Mouse (Mus musculus) frontal cortex, postnatal 14 days (tissue): ENCODE measurements at regions not wholly inside any gene's neighbourhood (a gene's known extent, or its start where the extent isn't known, plus 50 kb on each side); places are given as distances from the start of the nearest gene placed in this dataset.
"Not testable (repeated sequence)": the region's sequence is repeated elsewhere in the genome, so short reads cannot be mapped to it uniquely, and the experiment has no call there.

Experiments
- DNase-seq, 2 experiments: peaks; one replicate each; pipeline ENCODE4 v3.0.0; 2022; ENCODE audit warnings: low spot score in 2 of 2

GRCm38 (mm10) chr12:77090525-77090924 lies 128.5 kb upstream of the Max start:
- no peak for DNase-seq

- no peak for DNase-seq
These were observed 127.8 kb upstream of the Max start for GRCm38 (mm10) chr12:77089624-77090278.

GRCm38 (mm10) chr12:77088452-77088851 lies 126.5 kb upstream of the Max start:
- no peak for DNase-seq

- DNase-seq: not testable (repeated sequence)
These were observed 124.9 kb upstream of the Max start for GRCm38 (mm10) chr12:77086931-77087330.

GRCm38 (mm10) chr12:77085894-77086293 lies 123.9 kb upstream of the Max start:
- no peak for DNase-seq

- no peak for DNase-seq
These were observed 123.2 kb upstream of the Max start for GRCm38 (mm10) chr12:77085244-77085643.

GRCm38 (mm10) chr12:77084744-77085143 lies 122.7 kb upstream of the Max start:
- no peak for DNase-seq

- no peak for DNase-seq
These were observed 122.3 kb upstream of the Max start for GRCm38 (mm10) chr12:77084343-77084742.

- no peak for DNase-seq
These were observed 121.8 kb upstream of the Max start for GRCm38 (mm10) chr12:77083760-77084159.

GRCm38 (mm10) chr12:77081774-77082173 lies 119.8 kb upstream of the Max start:
- no peak for DNase-seq

GRCm38 (mm10) chr12:77079481-77079880 lies 117.5 kb upstream of the Max start:
- DNase-seq: no peak

- no peak for DNase-seq
These were observed 114.7 kb upstream of the Max start for GRCm38 (mm10) chr12:77076678-77077077.

GRCm38 (mm10) chr12:77074602-77075001 lies 112.6 kb upstream of the Max start:
- DNase-seq: no peak

GRCm38 (mm10) chr12:77071700-77072099 lies 109.7 kb upstream of the Max start:
- no peak for DNase-seq

GRCm38 (mm10) chr12:77067938-77068337 lies 105.9 kb upstream of the Max start:
- DNase-seq: no peak

GRCm38 (mm10) chr12:77067115-77067514 lies 105.1 kb upstream of the Max start:
- DNase-seq: no peak

GRCm38 (mm10) chr12:77065645-77066512 lies 103.9 kb upstream of the Max start:
- no peak for DNase-seq

GRCm38 (mm10) chr12:77064048-77064447 lies 102.0 kb upstream of the Max start:
- no peak for DNase-seq

- no peak for DNase-seq
These were observed 99.5 kb upstream of the Max start for GRCm38 (mm10) chr12:77061562-77061847.

GRCm38 (mm10) chr12:77060766-77061561 lies 99.0 kb upstream of the Max start:
- no peak for DNase-seq

GRCm38 (mm10) chr12:77060060-77060695 lies 98.2 kb upstream of the Max start:
- no peak for DNase-seq

GRCm38 (mm10) chr12:77059679-77060059 lies 97.7 kb upstream of the Max start:
- DNase-seq: no peak
